Mouse (Mus musculus): ENCODE measurements at regions not wholly inside any gene's neighbourhood (a gene's known extent, or its start where the extent isn't known, plus 50 kb on each side); places are given as distances from the start of the nearest gene placed in this dataset.

DNA sequence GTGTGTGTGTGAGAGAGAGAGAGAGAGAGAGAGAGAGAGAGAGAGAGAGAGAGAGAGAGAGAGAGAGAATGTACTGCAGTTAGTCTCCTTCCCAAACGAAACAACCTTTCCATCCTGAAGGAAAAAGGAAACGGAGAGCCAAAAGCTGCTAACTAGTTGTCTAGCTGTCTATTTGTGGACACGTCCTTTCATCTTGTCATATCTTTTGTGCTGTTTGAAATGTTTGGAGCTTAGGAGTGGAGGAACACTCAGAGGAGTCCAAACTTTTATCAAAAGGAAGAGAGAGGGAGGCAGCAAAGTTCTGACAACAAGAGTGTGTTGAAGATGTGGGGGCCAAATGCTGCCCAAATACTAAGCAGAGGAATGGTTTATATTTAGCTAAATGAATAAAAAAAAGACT is 246.6 kb downstream of the Tmem38b start:
- Histone ChIP-seq H3K27ac (peak overlapping the region; percentile 87), H3K36me3 (replicated peaks) (no peaks in the 10 kb centered on the region)
- DNase-seq (ENCODE audit: extremely low spot score, low spot score) = no peak

DNA sequence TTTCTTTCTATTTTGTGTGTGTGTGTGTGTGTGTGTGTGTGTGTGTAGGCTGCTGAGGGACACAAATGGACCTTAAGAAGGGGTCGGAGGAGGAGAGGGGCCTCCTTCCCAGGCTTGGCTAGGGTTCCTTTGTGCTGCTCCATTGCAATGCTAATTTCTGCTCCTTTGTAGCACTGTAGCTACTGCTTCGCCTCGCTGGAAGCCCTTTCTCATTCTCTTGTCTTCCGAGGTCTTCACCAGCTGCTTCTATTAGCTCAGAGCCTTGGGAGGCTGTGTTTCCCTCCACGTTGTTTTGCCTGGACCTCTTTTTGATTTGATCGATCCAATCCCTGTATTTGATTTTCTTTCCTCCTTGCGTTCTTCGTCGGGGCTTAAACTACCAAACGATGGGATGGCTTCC is 247.1 kb downstream of the Tmem38b start:
- H3K4me1 ChIP-seq = peaks cover 38% of the 10 kb centered on the region
- H3K27ac ChIP-seq = peak overlapping the region; percentile 87
- no peaks in the 10 kb centered on the region for H3K36me3 ChIP-seq (replicated peaks)
- H3K4me3 ChIP-seq = peak overlapping the region; percentile 14; the same call in 1 of the 2 replicates
- no peaks in the 10 kb centered on the region for H3K27me3 ChIP-seq (ENCODE audit: poor library complexity, severe bottlenecking)
- peaks cover 24% of the 10 kb centered on the region for H3K9me3 ChIP-seq
- DNase-seq (ENCODE audit: extremely low spot score, low spot score) = peak; percentile 64
- WGBS = 10% methylated on average over 10 of the region's 10 CpGs

More for the DNA sequence above, 246.6 kb downstream of the Tmem38b start:
- Histone ChIP-seq H3K27me3 (ENCODE audit: poor library complexity, severe bottlenecking) (no peaks in the 10 kb centered on the region), H3K4me1 (peaks cover 38% of the 10 kb centered on the region), H3K9me3 (peaks cover 24% of the 10 kb centered on the region), H3K4me3 (no peak overlapping the region)
- WGBS = 30% methylated on average over 3 of the region's 3 CpGs

DNA sequence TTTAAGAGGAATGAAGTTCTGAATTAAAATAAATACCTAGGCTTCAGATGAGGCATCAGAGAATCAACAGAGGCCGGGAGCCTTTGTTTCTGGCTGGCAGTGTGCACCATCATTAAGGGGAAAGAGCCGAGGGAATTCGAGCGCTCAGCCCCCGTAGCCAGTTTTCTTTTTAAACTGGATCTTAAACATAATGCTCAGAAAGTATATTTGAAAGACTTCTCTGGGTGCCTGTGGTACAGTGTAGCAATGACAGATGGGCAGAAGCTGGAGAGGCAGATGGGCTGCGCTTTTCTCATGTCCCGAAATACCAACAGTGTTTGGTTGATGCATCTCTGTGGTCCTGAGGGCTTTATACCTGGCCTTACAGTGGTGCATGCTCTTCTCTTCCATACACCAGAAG is 247.6 kb downstream of the Tmem38b start:
- 41% methylated on average over 7 of the region's 7 CpGs for WGBS
- Histone ChIP-seq H3K27me3 (ENCODE audit: poor library complexity, severe bottlenecking) (no peaks in the 10 kb centered on the region), H3K4me1 (peaks cover 38% of the 10 kb centered on the region), H3K27ac (peak overlapping the region; percentile 87), H3K36me3 (replicated peaks) (no peaks in the 10 kb centered on the region), H3K9me3 (peaks cover 22% of the 10 kb centered on the region), H3K4me3 (no peak overlapping the region; the same call in 1 of the 2 replicates)
- peak; percentile 17 for DNase-seq (ENCODE audit: extremely low spot score, low spot score)

- 65% methylated on average over 5 of the region's 5 CpGs for WGBS
- peak overlapping the region; percentile 87 for H3K27ac ChIP-seq
- H3K4me3 ChIP-seq = no peak overlapping the region
Observed at GRCm38 (mm10) chr4:54074226-54074625, 248.4 kb downstream of the Tmem38b start.

DNA sequence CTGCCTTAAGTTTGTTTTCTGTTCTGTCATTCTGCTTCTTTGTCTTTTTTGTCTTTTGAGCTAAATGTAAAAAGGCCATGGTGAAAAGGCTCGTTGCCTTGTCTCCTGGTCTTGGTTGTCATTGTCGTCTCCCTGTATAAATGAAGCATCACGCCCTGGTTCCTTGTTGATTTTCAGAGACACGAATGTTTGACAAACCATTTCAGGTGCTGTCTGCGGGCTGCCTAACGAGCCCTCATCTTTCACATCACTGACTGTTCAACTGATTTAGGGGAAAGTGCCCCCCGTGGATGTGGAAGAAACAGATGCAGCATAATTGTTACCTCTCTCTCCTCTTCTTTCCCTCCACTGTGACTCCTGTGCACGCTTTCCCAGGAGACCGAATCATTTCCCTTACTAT is 254.7 kb downstream of the Tmem38b start:
- Histone ChIP-seq H3K9me3 (no peaks in the 10 kb centered on the region), H3K4me1 (0 out of 2 replicates have a peak, but pooled peaks cover 4% of the 10 kb centered on the region), H3K36me3 (replicated peaks) (no peaks in the 10 kb centered on the region), H3K27ac (no peak overlapping the region), H3K27me3 (ENCODE audit: poor library complexity, severe bottlenecking) (no peaks in the 10 kb centered on the region), H3K4me3 (no peak overlapping the region)
- no peak for DNase-seq (ENCODE audit: extremely low spot score, low spot score)
- WGBS = 71% methylated on average over 9 of the region's 9 CpGs

More at GRCm38 (mm10) chr4:54074226-54074625, 248.4 kb downstream of the Tmem38b start:
- H3K4me1 ChIP-seq = peaks cover 38% of the 10 kb centered on the region
- peaks cover 14% of the 10 kb centered on the region for H3K9me3 ChIP-seq
- no peak for DNase-seq (ENCODE audit: extremely low spot score, low spot score)
- no peaks in the 10 kb centered on the region for H3K36me3 ChIP-seq (replicated peaks)
- H3K27me3 ChIP-seq (ENCODE audit: poor library complexity, severe bottlenecking) = no peaks in the 10 kb centered on the region

- Histone ChIP-seq H3K4me3 (no peak overlapping the region), H3K27me3 (ENCODE audit: poor library complexity, severe bottlenecking) (no peaks in the 10 kb centered on the region), H3K27ac (no peak overlapping the region), H3K9me3 (no peaks in the 10 kb centered on the region), H3K4me1 (0 out of 2 replicates have a peak, but pooled peaks cover 4% of the 10 kb centered on the region), H3K36me3 (replicated peaks) (no peaks in the 10 kb centered on the region)
- DNase-seq (ENCODE audit: extremely low spot score, low spot score) = no peak
- 84% methylated on average over 5 of the region's 5 CpGs for WGBS
Observed at GRCm38 (mm10) chr4:54081411-54081810, 255.6 kb downstream of the Tmem38b start.

DNA sequence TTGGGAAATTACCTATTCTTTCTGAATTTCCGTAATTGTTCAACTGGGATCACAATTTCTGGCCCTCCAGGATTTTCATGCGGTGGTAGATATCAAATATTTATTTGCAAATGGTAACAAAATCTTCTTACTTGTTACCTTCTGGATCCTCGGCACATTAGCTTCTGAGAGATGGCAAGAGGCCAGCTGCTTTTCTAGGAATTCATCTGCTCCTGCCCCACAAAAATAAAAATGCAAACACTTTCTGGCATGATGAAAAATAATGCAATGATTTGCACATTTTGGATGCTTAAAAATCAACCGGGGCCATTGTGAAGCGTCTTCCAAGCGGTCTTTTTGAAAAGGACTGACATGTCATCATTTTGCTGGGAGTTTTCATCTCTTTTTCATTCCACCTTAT is 258.9 kb downstream of the Tmem38b start:
- DNase-seq (ENCODE audit: extremely low spot score, low spot score) = no peak
- WGBS = 96% methylated on average over 6 of the region's 6 CpGs

DNA sequence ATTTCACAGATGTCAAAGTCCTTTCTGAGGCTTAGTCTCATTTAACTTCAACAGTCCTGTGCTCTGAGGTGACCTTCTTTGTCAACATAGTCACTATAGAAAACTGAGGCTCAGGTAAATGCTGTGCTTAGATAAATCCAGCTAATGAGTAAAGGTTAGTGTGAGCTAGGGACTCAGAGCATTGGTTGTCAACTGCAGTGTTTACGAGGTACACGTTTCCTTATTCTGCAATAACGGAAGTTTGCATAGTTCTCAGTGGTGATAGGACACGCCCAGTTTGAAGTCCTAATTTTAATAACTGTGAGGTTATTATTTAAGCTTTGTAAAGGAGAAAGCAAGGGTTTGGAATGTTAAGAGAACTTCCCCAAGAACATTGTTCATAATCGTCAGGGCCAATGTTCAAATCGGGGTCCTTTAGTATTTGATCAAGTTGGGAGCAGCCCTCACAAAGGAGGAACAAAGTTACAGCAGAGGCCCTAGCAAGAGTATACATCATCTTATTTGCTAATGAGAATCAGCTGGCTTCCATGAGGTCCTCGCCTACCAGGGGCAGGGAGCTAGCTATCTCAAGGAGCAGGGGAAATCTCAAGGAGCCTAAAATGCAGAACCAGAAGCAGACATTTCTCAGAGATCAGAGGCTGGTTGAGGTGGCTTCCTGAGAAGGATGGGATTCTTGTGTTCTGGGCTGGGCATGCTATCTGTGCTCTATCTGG is 268.6 kb downstream of the Tmem38b start:
- WGBS = 85% methylated on average over 7 of the region's 7 CpGs
- Histone ChIP-seq H3K27me3 (ENCODE audit: poor library complexity, severe bottlenecking) (no peaks in the 10 kb centered on the region), H3K36me3 (replicated peaks) (no peaks in the 10 kb centered on the region), H3K9me3 (no peaks in the 10 kb centered on the region), H3K4me1 (peaks cover 18% of the 10 kb centered on the region), H3K27ac (peak overlapping the region; percentile 74), H3K4me3 (no peak overlapping the region)
- no peak for DNase-seq (ENCODE audit: extremely low spot score, low spot score)

More for the DNA sequence above, 258.9 kb downstream of the Tmem38b start:
- H3K27ac ChIP-seq = no peak overlapping the region
- H3K4me1 ChIP-seq = 0 out of 2 replicates have a peak, but pooled peaks cover 4% of the 10 kb centered on the region
- H3K36me3 ChIP-seq (replicated peaks) = no peaks in the 10 kb centered on the region
- no peak overlapping the region for H3K4me3 ChIP-seq
- no peaks in the 10 kb centered on the region for H3K27me3 ChIP-seq (ENCODE audit: poor library complexity, severe bottlenecking)
- H3K9me3 ChIP-seq = no peaks in the 10 kb centered on the region

DNA sequence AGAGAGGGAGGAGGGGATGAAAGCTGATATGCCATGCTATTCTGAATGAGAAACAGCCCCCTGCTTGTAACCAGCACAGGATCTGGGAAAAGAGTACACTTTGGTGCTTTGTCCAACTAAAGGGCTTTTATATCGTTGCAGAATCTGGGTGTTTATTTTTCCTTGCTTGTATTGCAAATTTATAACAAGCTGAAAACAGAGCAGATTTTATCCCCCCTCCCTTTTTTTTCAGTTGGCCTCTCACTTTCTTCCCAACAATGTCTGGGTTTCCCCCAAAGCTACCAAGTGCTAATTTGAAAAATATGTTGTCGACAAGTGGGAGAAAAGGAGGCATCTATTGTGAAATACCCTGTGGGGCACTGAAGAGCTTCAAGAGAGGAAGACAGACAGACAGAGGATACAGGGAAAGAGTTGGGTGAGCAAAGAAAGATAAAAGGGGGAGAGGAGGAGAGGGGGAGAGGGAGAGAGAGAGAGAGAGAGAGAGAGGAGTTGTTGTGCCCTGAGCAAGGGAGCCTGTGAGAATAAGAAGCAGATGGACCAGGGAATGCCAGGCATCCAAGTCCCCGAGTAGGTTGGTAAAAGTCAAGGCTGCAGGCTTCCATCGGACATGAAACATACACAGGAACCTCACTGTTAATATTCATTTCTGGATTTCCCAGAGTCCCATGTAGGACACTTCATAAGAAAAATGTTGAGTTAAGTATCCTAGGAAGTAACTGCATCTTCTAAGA is 269.5 kb downstream of the Tmem38b start:
- 61% methylated on average over 4 of the region's 4 CpGs for WGBS
- DNase-seq (ENCODE audit: extremely low spot score, low spot score) = no peak
- Histone ChIP-seq H3K4me3 (no peak overlapping the region), H3K36me3 (replicated peaks) (no peaks in the 10 kb centered on the region), H3K27me3 (ENCODE audit: poor library complexity, severe bottlenecking) (no peaks in the 10 kb centered on the region), H3K27ac (peak overlapping the region; percentile 74), H3K9me3 (no peaks in the 10 kb centered on the region), H3K4me1 (peaks cover 18% of the 10 kb centered on the region)

GRCm38 (mm10) chr4:54097543-54097942 is 271.7 kb downstream of the Tmem38b start:
- Histone ChIP-seq H3K27me3 (ENCODE audit: poor library complexity, severe bottlenecking) (no peaks in the 10 kb centered on the region), H3K9me3 (no peaks in the 10 kb centered on the region), H3K27ac (no peak overlapping the region), H3K4me1 (peaks cover 18% of the 10 kb centered on the region), H3K36me3 (replicated peaks) (no peaks in the 10 kb centered on the region), H3K4me3 (no peak overlapping the region)
- DNase-seq (ENCODE audit: extremely low spot score, low spot score) = no peak
- WGBS = 84% methylated on average over 2 of the region's 2 CpGs

GRCm38 (mm10) chr4:54100282-54100681 is 274.4 kb downstream of the Tmem38b start:
- no peak for DNase-seq (ENCODE audit: extremely low spot score, low spot score)
- H3K27me3 ChIP-seq (ENCODE audit: poor library complexity, severe bottlenecking) = no peaks in the 10 kb centered on the region
- H3K36me3 ChIP-seq (replicated peaks) = no peaks in the 10 kb centered on the region
- no peak overlapping the region for H3K27ac ChIP-seq
- peaks cover 10% of the 10 kb centered on the region for H3K4me1 ChIP-seq
- no peaks in the 10 kb centered on the region for H3K9me3 ChIP-seq
- no peak overlapping the region for H3K4me3 ChIP-seq

DNA sequence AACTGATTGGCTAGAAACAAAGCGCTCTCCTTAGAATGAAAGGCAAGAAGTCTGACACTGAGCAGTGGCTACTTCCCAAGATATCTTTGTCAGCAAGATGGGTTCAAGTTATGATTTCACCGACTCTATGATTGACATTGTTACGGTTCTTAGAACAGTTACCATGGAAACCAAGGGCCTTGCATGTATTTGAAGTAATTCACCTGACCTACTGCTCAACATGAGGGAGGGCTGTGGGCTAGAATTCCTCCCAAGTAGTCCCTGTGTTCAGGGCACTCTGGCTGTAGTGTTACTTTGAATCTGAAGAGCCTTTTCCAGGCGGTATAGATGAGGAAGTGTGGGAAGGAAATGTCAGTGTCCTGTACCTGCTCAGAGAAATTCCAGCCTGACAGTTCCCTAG is 281.1 kb downstream of the Tmem38b start:
- peaks cover 8% of the 10 kb centered on the region for H3K4me1 ChIP-seq
- no peaks in the 10 kb centered on the region for H3K27me3 ChIP-seq (ENCODE audit: poor library complexity, severe bottlenecking)
- H3K4me3 ChIP-seq = no peak overlapping the region
- no peak for DNase-seq (ENCODE audit: extremely low spot score, low spot score)
- no peaks in the 10 kb centered on the region for H3K9me3 ChIP-seq
- H3K36me3 ChIP-seq (replicated peaks) = no peaks in the 10 kb centered on the region
- H3K27ac ChIP-seq = no peak overlapping the region
- 84% methylated on average over 4 of the region's 4 CpGs for WGBS

DNA sequence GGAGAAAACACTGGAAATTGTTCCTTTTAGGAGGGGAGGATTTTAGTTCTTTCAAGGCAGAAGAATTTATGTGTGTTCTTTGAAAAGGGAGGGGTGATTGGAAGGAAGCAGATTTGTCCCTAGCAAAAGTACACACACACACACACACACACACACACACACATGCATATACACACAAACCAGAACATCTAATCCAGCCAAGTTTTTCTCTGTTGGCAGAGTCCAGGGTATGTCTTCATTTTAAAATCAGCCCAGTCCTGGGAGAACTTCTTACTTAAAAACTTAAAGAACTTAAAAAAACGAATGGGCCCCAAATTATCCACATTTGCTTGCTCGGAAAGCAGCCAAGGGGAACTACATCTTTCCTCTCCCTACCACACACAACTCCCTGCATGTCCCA is 290.5 kb downstream of the Tmem38b start:
- Histone ChIP-seq H3K4me1 (peaks cover 15% of the 10 kb centered on the region), H3K27ac (no peak overlapping the region), H3K9me3 (no peaks in the 10 kb centered on the region), H3K4me3 (no peak overlapping the region), H3K27me3 (ENCODE audit: poor library complexity, severe bottlenecking) (no peaks in the 10 kb centered on the region), H3K36me3 (replicated peaks) (no peaks in the 10 kb centered on the region)
- no peak for DNase-seq (ENCODE audit: extremely low spot score, low spot score)
- WGBS = 85% methylated on average over 2 of the region's 2 CpGs
